Mouse (Mus musculus): ENCODE results near the gene Zfp592. TPM values are rescaled to one million over a fixed set of nuclear protein-coding genes. Genes with fewer than 3 reads are reported as not detected.

Zfp592 gene
- total RNA-seq, 2 experiments from 2014 or later, result 15.2 to 15.5 TPM

GRCm38 (mm10) chr7:80992631-80992979 is 876 bp upstream of the Zfp592 start:
- DNase-seq (ENCODE audit: low spot score), result peak; percentile 31

GRCm38 (mm10) chr7:80993834-80994662 is 567 bp downstream of the Zfp592 start:
- DNase-seq (ENCODE audit: low spot score), result no peak

DNA sequence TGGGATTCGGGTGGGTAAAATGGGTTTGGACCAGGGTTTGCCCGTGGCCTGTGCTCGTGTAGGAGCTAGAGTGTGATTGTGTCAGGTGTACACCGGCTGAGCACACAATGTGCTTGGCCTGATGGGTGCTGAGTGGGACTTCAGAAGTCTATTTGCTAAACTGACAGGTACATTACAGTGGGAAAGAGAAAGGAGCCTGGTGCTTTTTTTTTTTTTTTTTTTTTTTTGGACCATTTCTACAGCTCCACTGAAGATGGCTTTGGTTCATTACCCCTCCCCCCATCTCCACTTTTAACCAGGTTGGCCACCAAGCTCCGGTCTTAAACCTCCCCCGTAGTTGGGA is 1.2 kb downstream of the Zfp592 start:
- DNase-seq (ENCODE audit: low spot score), result no peak

DNA sequence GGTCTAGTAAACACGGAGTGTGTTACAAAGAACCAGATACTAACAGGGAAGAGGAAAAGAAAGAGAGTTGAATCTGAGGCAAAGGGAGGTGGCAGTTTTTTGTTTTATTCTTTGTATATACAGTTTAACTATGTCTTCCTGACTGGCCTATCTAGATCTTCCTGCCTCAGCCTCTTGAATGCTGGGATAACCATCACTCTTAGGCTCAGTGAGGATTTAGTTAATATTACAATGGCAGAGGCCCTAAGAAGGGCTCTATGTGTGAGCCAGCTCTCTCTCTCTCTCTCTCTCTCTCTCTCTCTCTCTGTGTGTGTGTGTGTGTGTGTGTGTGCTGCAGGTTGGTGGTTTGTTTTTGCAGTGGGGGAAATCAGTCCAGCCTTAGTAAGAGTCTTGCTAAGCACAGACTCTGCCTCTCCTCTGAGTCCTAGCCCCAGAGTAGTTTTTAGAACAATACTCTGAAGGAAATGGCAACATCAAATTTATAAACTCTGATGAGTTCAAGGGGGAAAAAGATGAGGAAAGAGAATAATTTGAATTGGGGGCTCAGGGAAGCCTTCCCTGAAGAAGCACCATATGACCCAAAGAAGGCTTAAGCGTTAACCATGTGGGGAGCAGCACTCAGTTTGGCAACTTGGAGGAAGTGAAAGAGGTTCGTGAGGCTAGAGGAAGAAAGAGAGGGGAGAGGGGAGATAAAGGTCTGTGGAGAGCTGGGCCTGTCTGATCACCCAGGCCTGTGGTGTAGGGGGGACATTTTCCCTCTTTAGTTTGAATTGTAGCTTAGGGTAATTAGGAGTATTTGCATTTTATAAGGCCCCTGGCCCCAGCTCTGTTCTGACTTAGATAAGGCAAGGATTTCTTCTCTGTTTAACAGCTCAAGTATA is 2.0 kb downstream of the Zfp592 start:
- no peak for DNase-seq (ENCODE audit: low spot score)

GRCm38 (mm10) chr7:80997776-80998175 is 4.3 kb downstream of the Zfp592 start:
- peak; percentile 30 for DNase-seq (ENCODE audit: low spot score)

DNA sequence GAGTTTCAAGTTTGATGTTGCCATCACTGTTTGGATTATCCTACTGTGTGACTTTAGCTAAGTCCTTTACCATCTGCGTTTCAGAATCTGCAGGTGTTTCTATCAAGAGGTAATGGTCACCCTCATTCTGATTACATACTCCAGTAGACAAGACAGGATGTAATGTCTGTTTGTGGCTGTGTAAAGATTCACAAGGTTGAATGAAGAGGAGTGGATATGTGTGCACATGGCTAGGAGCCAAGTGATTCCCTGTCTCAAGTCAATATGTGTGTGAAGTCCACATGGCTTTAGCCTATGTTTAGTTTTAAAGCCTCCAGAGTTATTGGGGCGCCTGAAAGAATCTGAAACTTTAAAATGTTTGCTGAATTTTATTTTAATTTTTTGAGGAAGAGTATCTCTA is 6.1 kb downstream of the Zfp592 start:
- DNase-seq (ENCODE audit: low spot score), result no peak

- DNase-seq (ENCODE audit: low spot score), result no peak
These were observed 8.4 kb downstream of the Zfp592 start for GRCm38 (mm10) chr7:81001844-81002243.

DNA sequence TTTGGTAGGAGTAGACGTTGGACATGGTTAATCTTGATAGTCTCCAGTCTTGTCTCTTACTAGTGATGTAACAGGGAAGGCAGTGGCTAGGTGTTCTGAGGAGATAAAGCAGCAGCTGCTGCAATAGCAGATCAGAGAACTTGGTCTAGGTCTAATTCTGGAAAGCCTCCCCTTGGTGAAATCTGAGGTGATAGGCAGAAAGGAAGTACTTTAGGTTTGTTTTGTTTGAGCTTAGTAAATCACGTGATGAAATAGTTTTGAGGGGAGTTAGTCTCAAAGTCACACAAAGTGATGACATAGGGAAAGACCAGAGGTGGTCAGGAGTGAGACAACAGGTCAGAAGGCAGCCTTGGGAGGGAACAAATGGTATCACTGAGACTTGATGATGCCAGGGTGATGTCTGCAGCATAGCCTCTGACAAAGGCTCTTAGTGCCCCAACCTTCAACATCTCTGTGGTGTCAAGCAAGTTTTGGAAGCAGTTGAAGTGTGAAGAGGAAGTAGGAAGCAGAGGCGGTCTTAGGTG is 11.1 kb downstream of the Zfp592 start:
- DNase-seq (ENCODE audit: low spot score), result no peak

- no peak for DNase-seq (ENCODE audit: low spot score)
These were observed 12.5 kb downstream of the Zfp592 start for GRCm38 (mm10) chr7:81005969-81006368.

DNA sequence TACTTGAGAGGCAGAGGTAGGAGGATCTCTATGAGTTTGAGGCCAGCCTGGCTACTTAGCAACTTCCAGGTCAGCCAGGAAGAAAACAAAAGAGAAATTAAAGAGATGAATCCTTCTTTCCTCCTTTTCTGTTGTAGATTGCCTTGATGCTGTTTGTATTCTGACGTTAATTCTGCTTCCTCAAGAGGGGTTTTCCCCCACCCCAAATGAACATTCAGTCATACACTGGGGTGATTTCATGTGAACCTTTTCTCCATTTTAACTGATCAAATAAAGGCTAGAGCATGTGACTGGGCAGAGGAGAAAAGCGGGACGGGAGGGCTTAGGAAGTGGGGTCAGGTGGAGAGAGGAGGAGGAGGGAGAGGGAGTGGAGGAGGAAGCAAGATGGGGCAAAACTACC is 14.8 kb downstream of the Zfp592 start:
- no peak for DNase-seq (ENCODE audit: low spot score)

- DNase-seq (ENCODE audit: low spot score), result no peak
These were observed 18.1 kb downstream of the Zfp592 start for GRCm38 (mm10) chr7:81011576-81011975.

GRCm38 (mm10) chr7:81020307-81020706 is 26.8 kb downstream of the Zfp592 start:
- DNase-seq (ENCODE audit: low spot score), result no peak

DNA sequence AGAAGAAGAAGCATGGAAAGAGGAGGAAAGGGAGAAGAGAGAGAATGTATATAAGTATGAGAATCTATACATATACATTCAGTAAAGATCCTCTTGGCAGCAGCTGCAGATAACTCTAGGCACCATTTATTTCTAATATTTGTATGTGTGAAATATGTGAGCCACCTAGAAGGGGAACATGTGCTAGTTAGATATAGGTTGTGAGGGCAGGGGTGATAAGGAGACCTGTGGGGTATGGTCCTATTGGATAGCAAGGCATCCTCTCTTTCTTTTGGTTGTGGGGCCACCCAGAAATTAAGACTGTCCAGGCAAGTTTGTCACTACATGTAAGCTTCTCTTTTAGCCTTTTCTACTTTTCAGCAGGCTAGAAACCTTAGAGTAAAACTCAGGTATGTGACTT is 29.2 kb downstream of the Zfp592 start:
- no peak for DNase-seq (ENCODE audit: low spot score)

- DNase-seq (ENCODE audit: low spot score), result no peak
These were observed 30.6 kb downstream of the Zfp592 start for GRCm38 (mm10) chr7:81024118-81024517.

DNA sequence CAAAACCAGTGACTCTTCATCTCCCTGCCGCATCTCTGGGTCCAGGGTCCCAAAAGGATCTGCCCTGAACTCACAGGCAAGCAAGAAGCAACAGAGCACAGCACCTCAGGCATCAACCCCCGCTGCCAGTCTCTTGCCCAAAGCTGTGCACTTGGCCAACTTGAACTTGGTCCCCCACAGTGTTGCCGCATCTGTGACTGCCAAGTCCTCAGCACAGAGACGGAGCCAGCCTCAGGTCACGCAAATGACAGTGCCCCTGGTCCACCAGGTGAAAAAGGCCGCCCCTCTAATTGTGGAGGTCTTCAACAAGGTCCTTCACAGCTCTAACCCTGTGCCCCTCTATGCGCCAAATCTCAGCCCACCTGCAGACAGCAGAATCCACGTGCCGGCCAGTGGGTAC is 31.2 kb downstream of the Zfp592 start:
- no peak for DNase-seq (ENCODE audit: low spot score)

DNA sequence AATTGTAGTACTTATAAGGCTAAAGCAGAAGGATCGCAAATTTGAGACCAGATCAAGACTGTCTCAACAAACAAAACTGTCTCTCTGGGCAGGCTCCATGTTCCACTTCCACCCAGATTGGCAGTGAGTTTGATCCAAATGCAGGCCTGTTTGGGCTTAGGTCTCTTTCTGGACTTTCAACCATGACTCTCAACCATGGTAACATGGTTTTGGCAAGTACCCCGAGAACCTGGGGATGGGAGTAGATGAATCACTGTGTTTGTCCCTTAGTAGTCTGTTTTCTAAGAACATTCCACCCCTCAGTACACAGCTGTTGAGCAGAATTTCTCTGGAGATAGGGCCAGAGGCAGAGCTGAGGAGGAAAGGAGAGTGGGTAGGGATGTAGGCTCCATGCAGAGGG is 32.3 kb downstream of the Zfp592 start:
- DNase-seq (ENCODE audit: low spot score), result peak; percentile 23

DNA sequence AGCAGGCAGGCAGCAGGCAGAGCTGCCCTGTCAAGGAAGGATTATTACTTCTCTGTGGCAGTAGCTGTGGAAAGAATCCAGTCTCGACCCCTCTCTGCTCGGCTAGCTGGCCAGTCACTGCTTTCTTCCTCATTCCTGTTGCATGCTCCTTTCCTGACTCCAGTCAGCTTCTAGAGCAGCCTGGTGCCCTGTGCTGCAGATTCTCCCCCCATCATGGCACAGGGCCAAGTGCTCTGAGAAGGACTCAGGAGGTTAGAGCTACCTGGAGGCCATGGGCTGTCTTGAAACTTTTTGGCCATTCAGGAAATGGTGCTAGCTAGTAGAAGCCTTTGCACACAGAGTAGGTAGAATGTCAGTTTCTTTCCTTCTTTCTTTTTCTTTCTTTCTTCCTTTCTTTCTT is 46.2 kb downstream of the Zfp592 start:
- DNase-seq (ENCODE audit: low spot score), result no peak

DNA sequence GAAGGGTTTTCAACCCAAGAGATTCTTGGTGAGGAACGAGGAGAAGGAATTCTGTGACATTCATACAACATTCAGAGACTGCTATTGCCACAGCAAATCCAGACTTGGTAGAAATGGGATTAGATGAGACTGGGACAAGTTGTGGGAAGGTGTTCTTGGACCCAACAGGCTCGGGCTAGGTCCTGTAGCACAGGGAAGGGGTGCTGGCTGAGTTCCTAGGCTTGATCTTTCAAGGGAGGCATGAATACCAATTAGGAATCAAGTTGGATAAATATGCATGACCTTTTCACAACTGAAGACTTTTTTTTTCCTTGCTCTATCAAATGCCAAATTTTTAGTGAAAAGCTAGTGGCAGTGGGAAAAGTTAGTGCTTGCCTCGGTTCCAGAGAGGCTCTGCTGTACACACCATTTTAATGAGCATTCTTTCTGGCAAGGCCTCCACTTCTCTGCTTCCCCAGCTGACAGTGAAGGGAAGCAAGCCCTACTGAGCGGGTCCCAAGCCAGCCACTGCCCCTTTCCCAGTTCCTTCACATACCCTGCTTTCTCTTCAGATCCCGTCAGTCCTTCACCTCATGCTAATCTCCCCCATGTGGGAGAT is 49.6 kb downstream of the Zfp592 start:
- no peak for DNase-seq (ENCODE audit: low spot score)

DNA sequence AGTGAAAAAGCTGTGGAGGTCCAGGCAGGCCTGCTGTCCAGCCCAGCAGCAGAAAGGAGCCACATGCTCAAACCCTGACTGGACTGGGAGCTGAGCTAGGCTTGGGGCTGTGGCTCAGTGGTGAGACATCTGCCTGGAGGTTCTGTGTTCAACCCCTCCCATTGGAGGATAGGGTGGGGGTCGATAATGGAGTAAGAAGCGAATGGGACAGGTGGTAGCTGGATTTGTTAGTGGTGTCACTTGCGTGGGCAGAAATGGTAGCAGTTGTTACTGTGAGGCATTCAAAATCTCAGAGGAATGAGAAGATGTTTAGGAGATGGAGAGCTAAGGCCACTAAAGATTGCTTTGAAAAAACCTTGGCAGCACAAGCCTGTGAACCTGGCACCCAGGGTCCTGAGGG is 54.4 kb downstream of the Zfp592 start:
- DNase-seq (ENCODE audit: low spot score), result no peak

GRCm38 (mm10) chr7:81048513-81048912 is 55.0 kb downstream of the Zfp592 start:
- no peak for DNase-seq (ENCODE audit: low spot score)

DNA sequence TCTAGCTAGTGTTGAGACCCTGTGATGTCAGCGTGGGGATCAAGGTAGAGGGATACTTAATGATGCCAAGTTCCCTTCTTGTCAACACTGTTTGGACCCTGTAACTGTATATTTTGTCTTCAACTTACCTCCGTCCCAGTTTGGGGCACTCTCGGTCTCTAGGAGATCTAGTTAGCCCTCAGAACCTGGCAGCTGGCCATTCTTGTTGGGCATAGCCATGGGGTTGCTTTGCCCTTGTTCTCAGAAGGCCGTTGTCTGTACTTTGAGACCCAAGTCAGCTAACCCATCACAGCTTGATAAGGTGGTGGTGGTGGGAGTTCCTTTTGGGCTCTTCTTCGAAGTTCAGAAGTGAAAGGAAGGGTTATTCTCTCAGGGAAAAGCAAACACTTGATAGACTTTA is 56.5 kb downstream of the Zfp592 start:
- no peak for DNase-seq (ENCODE audit: low spot score)

- DNase-seq (ENCODE audit: low spot score), result no peak
These were observed 62.4 kb downstream of the Zfp592 start for GRCm38 (mm10) chr7:81055709-81056370.
